8 mouse cellular contexts compared by ENCODE assay signal in genomic region chr6:86366125-86366852, GRCm38 (mm10). TPM values are rescaled to one million over a fixed set of nuclear protein-coding genes. Genes with fewer than 3 reads are reported as not detected.
A peak's percentile ranks its signal among the peaks of the same experiment; 100 is the strongest.
DNase-seq lines count a peak whose midpoint lies in the region; ATAC-seq and TF ChIP-seq lines count a peak whose summit lies in the region.

No protein-coding gene starts in this region.

- WGBS in midbrain, postnatal 0 days: 38% methylated on average over 25 of the region's 25 CpGs

- DNase-seq in right cerebral cortex, adult 18-20 months: peak; percentile 23
- DNase-seq in right cerebral cortex, postnatal 14 days: no peak
- DNase-seq in cerebellum, adult 8-10 months: peak; percentile 64
- DNase-seq in heart, adult 8-10 months (ENCODE audit: low spot score): peak; percentile 41
- peak; percentile 70 to 73 for DNase-seq in kidney, adult 8-10 months
- DNase-seq in liver: peak; percentile 39
- DNase-seq in midbrain, postnatal 0 days (ENCODE audit: low spot score): peak; percentile 53
- DNase-seq in urinary bladder, postnatal 25 days (ENCODE audit: low spot score): peak; percentile 21

- no peaks in the 10 kb centered on the region for H3K27me3 ChIP-seq in midbrain, postnatal 0 days (ENCODE audit: insufficient read depth, low read length)

- H3K27ac ChIP-seq in midbrain, postnatal 0 days (ENCODE audit: low read depth, low read length): peak overlapping the region; percentile 86

- TF ChIP-seq CTCF in midbrain, postnatal 0 days (IDR thresholded peaks at IDR 0.05): no peak

- no peaks in the 10 kb centered on the region for H3K9me3 ChIP-seq in midbrain, postnatal 0 days (ENCODE audit: low read length)

- no peak for ATAC-seq in midbrain, postnatal 0 days (ENCODE audit: low FRiP score)

- H3K4me2 ChIP-seq in midbrain, postnatal 0 days (ENCODE audit: low read depth, low read length, poor library complexity, severe bottlenecking): peak overlapping the region; percentile 87

- H3K4me1 ChIP-seq in midbrain, postnatal 0 days (ENCODE audit: insufficient read depth, low read length): peaks cover 2% of the 10 kb centered on the region; the same call in 1 of the 2 replicates

- peak overlapping the region; percentile 79 for H3K9ac ChIP-seq in midbrain, postnatal 0 days (replicated peaks; ENCODE audit: low read length, poor library complexity, severe bottlenecking)

- H3K4me3 ChIP-seq in midbrain, postnatal 0 days (ENCODE audit: low read depth, low read length): peak overlapping the region; percentile 58

- peaks cover 7% of the 10 kb centered on the region for H3K36me3 ChIP-seq in midbrain, postnatal 0 days (ENCODE audit: insufficient read depth, low read length)

RNA-seq across cellular contexts. Expression of gene Fam136a, which starts 0.8 kb away (rescaled TPM):
- total RNA-seq in heart, adult 8-10 months (2022): 10 to 100 TPM; 24.7 to 28.7 (median 25.4) TPM
- 50.4 and 54.2 TPM in 2 replicates for total RNA-seq in midbrain, postnatal 0 days (2014; rRNA removed)
- 62.0 and 69.6 TPM in 2 replicates for polyA plus RNA-seq in midbrain, postnatal 0 days (2015; fragmentation: Nextera tagmentation; extraction: Ambion mirVana)

RNA-seq across cellular contexts. Expression of gene Snrpg, which starts 4.8 kb away (rescaled TPM):
- 10 to 100 TPM; 37.0 to 60.8 (median 40.2) TPM for total RNA-seq in heart, adult 8-10 months (2022)
- total RNA-seq in midbrain, postnatal 0 days (2014; rRNA removed): 60.1 and 93.3 TPM in 2 replicates
- polyA plus RNA-seq in midbrain, postnatal 0 days (2015; fragmentation: Nextera tagmentation; extraction: Ambion mirVana): 243 and 244 TPM in 2 replicates

RNA-seq across cellular contexts. Expression of gene Pcyox1, which starts 30.7 kb away (rescaled TPM):
- total RNA-seq in heart, adult 8-10 months (2022): 10 to 100 TPM; 68.7 to 96.5 (median 89.3) TPM
- 95.4 and 97.8 TPM in 2 replicates for total RNA-seq in midbrain, postnatal 0 days (2014; rRNA removed)
- 102 and 108 TPM in 2 replicates for polyA plus RNA-seq in midbrain, postnatal 0 days (2015; fragmentation: Nextera tagmentation; extraction: Ambion mirVana)

RNA-seq across cellular contexts. Expression of gene Tia1, which starts 37.7 kb away (rescaled TPM):
- 10 to 100 TPM; 16.3 to 20.2 (median 17.6) TPM for total RNA-seq in heart, adult 8-10 months (2022)
- total RNA-seq in midbrain, postnatal 0 days (2014; rRNA removed): 137 and 210 TPM in 2 replicates
- 195 and 212 TPM in 2 replicates for polyA plus RNA-seq in midbrain, postnatal 0 days (2015; fragmentation: Nextera tagmentation; extraction: Ambion mirVana)
